Mouse (Mus musculus) thymus, adult 2 months (tissue): ENCODE data around the gene Slc10a1. TPM values are rescaled to one million over a fixed set of nuclear protein-coding genes. Genes with fewer than 3 reads are reported as not detected.

Experiments used
- DNase-seq: peaks from one replicate; pipeline ENCODE4 v3.0.0; 2021
- H3K27ac ChIP-seq: fragments of 200-500 bp; 2 replicates; pipeline ENCODE4 v1.5.1; 2012; ENCODE audit warnings: low read length, control low read depth; ENCODE audit not compliant: control insufficient read depth, insufficient read depth
- H3K27me3 ChIP-seq: fragments of 200-500 bp; 2 replicates; pipeline ENCODE4 v1.6.1; 2012; ENCODE audit warnings: mild to moderate bottlenecking, low read length, moderate library complexity, mixed read lengths; ENCODE audit not compliant: control insufficient read depth, insufficient read depth
- H3K36me3 ChIP-seq: fragments of 200-500 bp; 2 replicates; pipeline ENCODE4 v1.6.1; 2012; ENCODE audit warnings: mild to moderate bottlenecking, low read length, moderate library complexity; ENCODE audit not compliant: control insufficient read depth, insufficient read depth
- H3K4me1 ChIP-seq: fragments of 200-500 bp; replicated peaks from 2 replicates; pipeline ENCODE4 v1.6.1; 2012; ENCODE audit warnings: low read length; ENCODE audit not compliant: control insufficient read depth, insufficient read depth
- H3K4me3 ChIP-seq: fragments of 200-500 bp; 2 replicates; pipeline ENCODE4 v1.5.1; 2012; ENCODE audit warnings: mild to moderate bottlenecking, low read length, control low read depth, moderate library complexity; ENCODE audit not compliant: control insufficient read depth, insufficient read depth
- CTCF ChIP-seq: fragments of 200-500 bp; IDR thresholded peaks from 2 replicates; pipeline ENCODE4 v1.5.1; 2012; ENCODE audit warnings: mild to moderate bottlenecking, control low read depth, low read length, moderate library complexity, borderline replicate concordance; ENCODE audit not compliant: control insufficient read depth, poor library complexity, insufficient read depth; ENCODE audit errors: extremely low read depth
- POLR2A ChIP-seq: fragments of 200-500 bp; IDR thresholded peaks from 2 replicates; pipeline ENCODE4 v1.6.1; 2012; ENCODE audit warnings: mild to moderate bottlenecking, low read length, control low read depth, moderate library complexity; ENCODE audit not compliant: control insufficient read depth, poor library complexity, insufficient read depth; ENCODE audit errors: extremely low read depth
- WGBS: fragments of 180-500 bp; shearing (Covaris S2); methylation state at CpG from one replicate; pipeline ENCODE4 v1.1.7; 2018; 5-methylcytosine and 5-hydroxymethylcytosine counted together
- polyA plus RNA-seq: library from polyadenylated mRNA; depleted of rRNA; stranded (reverse); fragments of >200 nt; gene quantifications from 2 replicates; pipeline ENCODE4 v1.2.3, GENCODE M21; 2012

Slc10a1 gene
- polyA plus RNA-seq, 1 experiment, result 0.07 TPM

DNA sequence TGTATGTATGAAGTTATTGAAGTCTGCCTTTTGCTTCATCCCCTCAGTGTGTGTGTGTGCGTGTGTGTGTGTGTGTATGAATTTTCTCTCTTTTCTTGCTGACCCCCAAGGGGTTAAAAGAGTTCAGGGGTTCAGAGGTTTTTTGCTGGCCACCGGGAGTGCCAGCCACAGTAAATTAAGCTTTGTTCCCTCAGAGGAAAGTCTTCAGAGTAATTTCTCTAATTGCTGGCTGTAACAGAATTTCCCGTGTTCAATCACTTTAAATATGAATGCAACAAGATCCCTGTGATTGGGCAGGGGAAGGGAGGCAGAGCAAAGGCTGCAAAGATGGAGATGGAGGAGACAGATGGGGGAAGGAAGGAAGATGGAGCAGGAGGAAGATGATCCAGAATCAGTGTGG lies 3.3 kb upstream of the Slc10a1 start:
- Histone ChIP-seq H3K4me1 (no peaks in the 10 kb centered on the region), H3K27ac (no peak overlapping the region), H3K4me3 (no peak overlapping the region), H3K27me3 (no peaks in the 10 kb centered on the region), H3K36me3 (no peaks in the 10 kb centered on the region)
- 46% methylated on average over 3 of the region's 3 CpGs for WGBS
- TF ChIP-seq CTCF, result no peak
- no peak for TF ChIP-seq POLR2A
- no peak for DNase-seq

DNA sequence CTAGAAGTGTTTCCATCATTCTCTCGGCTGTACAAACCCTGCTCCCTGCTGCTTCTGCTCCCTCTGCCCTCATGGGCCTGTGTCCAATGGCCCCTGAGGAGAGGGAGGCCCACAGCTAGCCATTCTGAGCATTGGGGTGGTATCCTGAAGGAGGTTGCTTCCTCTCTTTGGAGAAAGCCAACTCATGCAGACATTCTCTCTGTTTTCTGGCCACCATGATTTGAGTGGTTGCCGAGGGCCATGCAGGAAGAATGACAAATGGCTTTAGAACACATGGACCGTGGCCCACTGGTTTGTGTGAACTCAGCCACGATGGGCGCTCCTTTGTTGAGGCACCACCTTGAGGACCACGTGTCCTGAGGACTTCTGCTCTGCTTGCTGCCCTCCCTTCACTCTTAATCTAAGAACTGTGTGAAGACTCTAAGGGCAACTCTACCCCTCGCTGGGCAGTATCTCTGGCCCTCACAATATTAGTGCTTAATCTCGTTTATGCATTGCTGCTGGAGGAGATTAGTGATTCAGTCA lies 1.7 kb upstream of the Slc10a1 start:
- H3K4me3 ChIP-seq, result no peak overlapping the region
- TF ChIP-seq CTCF (no peak), POLR2A (no peak)
- no peaks in the 10 kb centered on the region for H3K27me3 ChIP-seq
- no peak for DNase-seq
- H3K4me1 ChIP-seq, result no peaks in the 10 kb centered on the region
- H3K27ac ChIP-seq, result no peak overlapping the region
- WGBS, result 88% methylated on average over 8 of the region's 8 CpGs
- no peaks in the 10 kb centered on the region for H3K36me3 ChIP-seq

DNA sequence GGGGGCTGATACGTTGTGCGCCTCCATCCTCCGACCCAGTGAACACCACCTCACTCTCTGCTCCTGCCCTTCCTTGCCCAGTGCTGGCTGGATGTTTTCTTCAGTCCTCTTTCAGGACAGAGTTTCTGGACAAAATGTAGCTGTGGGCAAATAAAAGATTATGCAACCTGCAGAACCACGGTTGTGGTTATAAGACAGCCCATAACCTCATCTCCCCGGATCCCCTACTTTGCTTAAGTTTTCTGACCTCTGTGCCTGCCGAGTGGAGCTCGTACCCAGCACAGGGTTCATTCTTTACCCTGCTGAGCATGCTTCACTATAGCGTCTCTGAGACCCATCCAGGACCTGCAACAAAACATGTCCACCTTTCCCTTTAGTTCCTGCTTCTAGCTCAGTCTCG lies 587 bp downstream of the Slc10a1 start:
- H3K27ac ChIP-seq, result no peak overlapping the region
- no peaks in the 10 kb centered on the region for H3K27me3 ChIP-seq
- DNase-seq, result no peak
- no peaks in the 10 kb centered on the region for H3K36me3 ChIP-seq
- TF ChIP-seq POLR2A (no peak), CTCF (no peak)
- H3K4me1 ChIP-seq, result no peaks in the 10 kb centered on the region
- WGBS, result 76% methylated on average over 9 of the region's 9 CpGs
- no peak overlapping the region for H3K4me3 ChIP-seq

DNA sequence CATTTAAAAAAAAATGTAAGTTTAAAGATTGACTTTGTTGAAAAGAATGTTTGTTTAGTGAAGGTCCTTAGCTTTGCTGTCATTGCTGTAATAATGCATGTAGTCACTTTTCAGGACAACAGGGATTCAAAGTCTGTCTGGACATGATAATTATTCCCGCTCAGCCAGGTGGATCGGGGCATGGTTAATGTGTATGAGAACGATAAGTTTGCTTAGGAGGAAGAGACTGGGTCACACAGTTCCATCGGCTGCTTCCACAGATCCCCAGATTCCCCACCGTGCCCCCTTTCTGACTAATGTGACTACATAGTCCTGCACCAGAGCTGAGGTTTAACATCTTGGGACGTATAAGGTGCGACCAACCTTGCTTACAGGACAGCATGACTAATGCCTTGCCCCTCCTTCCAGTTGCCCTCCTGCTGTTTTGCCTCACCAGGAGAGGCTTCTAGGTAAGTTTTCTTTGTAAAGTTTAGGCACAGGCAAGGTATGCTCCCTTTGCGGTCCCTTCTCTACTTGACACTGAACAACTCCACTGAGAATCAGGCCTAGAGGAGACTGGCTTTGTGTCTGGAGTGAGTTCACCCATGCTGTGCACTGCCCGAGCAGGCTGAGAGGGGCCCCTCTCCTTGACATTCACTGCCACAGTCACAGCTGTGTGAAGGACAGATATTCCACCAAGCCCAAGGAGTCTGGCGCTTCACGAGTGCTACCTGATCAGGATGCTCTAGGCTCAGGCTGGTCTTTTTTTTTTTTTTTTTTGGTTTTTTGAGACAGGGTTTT lies 2.3 kb downstream of the Slc10a1 start:
- TF ChIP-seq CTCF (no peak), POLR2A (no peak)
- Histone ChIP-seq H3K4me1 (no peaks in the 10 kb centered on the region), H3K4me3 (no peak overlapping the region), H3K27me3 (no peaks in the 10 kb centered on the region), H3K27ac (no peak overlapping the region), H3K36me3 (no peaks in the 10 kb centered on the region)
- DNase-seq, result no peak
- WGBS, result 93% methylated on average over 11 of the region's 11 CpGs

DNA sequence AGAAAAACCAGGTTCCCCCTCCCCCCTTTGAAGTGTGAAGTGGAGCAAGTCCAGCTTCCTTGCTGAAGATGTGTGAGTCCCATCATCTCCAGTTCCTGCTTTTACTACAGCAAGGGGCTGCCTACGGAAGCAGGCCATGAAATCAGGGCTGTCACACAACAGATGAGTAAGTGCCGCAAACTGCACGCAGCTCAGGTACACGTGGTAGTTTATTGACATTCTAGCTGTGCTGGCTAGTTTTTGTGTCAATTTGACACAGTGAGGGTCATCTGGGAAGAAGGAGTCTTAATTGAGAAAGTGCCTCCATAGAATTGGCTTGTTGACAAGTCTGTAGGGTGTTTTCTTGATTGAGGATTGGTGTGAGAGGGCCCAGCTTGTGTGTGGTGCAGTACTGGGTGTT lies 5.9 kb downstream of the Slc10a1 start:
- no peak for DNase-seq
- H3K27me3 ChIP-seq, result no peaks in the 10 kb centered on the region
- WGBS, result 97% methylated on average over 4 of the region's 4 CpGs
- H3K4me3 ChIP-seq, result no peak overlapping the region
- H3K4me1 ChIP-seq, result no peaks in the 10 kb centered on the region
- no peak for TF ChIP-seq CTCF
- peaks cover 7% of the 10 kb centered on the region for H3K36me3 ChIP-seq
- no peak overlapping the region for H3K27ac ChIP-seq

DNA sequence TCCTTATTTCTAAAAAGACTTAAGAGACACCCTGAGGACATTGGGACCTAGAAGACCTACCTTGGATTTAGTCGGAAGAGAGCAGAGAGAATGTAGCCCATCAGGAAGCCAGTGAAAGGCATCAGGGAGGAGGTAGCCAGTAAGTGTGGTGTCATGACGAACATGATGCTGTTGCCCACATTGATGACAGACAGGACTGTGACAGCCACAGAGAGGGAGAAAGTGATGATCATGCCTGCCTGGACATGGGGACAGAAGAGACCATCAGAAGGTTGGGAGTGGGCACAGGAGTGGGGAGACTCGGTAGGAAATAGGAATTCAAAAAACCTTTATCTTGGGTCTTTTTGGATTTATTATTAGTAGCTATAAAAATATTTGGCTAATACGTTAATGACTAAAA lies 10.5 kb downstream of the Slc10a1 start:
- 95% methylated on average over 4 of the region's 4 CpGs for WGBS
- no peak for DNase-seq
- Histone ChIP-seq H3K27me3 (no peaks in the 10 kb centered on the region), H3K27ac (no peak overlapping the region), H3K4me1 (no peaks in the 10 kb centered on the region), H3K36me3 (peaks cover 53% of the 10 kb centered on the region), H3K4me3 (no peak overlapping the region)
- TF ChIP-seq POLR2A, result no peak
- no peak for TF ChIP-seq CTCF

DNA sequence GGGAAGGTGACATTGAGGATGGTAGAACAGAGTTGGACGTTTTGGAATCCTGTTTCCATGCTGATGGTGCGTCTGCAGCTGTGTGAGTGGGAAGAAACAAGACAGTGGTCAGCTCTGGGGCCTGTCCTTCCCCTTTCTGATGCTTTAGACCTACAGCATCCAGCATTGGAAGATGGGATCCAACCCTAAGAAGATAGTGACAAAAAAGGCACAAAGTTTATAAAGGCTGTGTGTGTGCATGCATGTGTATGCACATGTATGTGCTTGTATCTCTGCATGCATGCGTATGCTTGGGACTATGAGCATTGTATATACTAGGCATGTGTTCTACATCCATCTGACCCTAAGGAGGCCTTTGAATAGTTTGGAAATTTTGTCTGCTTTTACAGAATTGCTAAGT lies 12.5 kb downstream of the Slc10a1 start:
- no peak overlapping the region for H3K27ac ChIP-seq
- H3K4me3 ChIP-seq, result no peak overlapping the region
- 91% methylated on average over 3 of the region's 3 CpGs for WGBS
- peaks cover 72% of the 10 kb centered on the region for H3K36me3 ChIP-seq
- H3K4me1 ChIP-seq, result no peaks in the 10 kb centered on the region
- no peak for DNase-seq
- no peak for TF ChIP-seq CTCF
- no peak for TF ChIP-seq POLR2A
- no peaks in the 10 kb centered on the region for H3K27me3 ChIP-seq
